In the genomic region with DNA sequence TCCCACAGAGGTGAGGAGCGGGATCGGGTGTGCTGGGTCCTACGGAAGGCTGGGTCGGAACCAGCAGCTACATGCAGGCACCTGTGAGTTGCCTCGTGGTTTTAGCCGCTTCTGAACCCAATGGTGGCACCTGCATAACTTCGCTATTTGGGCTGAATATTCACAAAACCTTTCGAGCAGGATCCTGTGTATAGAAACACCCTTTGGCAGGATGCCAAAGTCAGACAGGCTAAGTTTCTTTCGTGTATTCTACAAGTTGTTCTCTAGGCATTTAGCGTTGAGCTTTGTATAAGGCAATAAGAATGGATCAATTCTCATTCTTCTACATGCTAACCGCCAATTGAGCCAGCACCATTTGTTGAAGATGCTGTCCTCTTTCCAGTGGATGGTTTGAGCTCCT, we compare ENCODE assay signal across 8 mouse cellular contexts. TPM values are rescaled to one million over a fixed set of nuclear protein-coding genes. Genes with fewer than 3 reads are reported as not detected.
DNase-seq lines count a peak whose midpoint lies in the region; ATAC-seq and TF ChIP-seq lines count a peak whose summit lies in the region.
"Not testable (repeated sequence)": the region's sequence is repeated elsewhere in the genome, so short reads cannot be mapped to it uniquely, and the experiment has no call there.

No protein-coding gene starts in this region.

- H3K36me3 ChIP-seq in embryonic facial prominence, embryonic 11.5 days (replicated peaks; ENCODE audit: control insufficient read depth, insufficient read depth, low read depth, low read length); heart, embryonic 10.5 days; intestine, embryonic 16.5 days (ENCODE audit: control insufficient read depth, insufficient read depth, low read length); limb, embryonic 13.5 days; midbrain, embryonic 10.5 days: not testable (repeated sequence)

- DNase-seq in B cell, adult 2 months = peak; percentile 43 to 45
- peak; percentile 27 for DNase-seq in embryonic facial prominence, embryonic 11.5 days (ENCODE audit: low spot score)
- DNase-seq in heart, embryonic 10.5 days (ENCODE audit: low spot score) = not testable (repeated sequence)
- DNase-seq in midbrain, embryonic 10.5 days (ENCODE audit: low spot score) = peak; percentile 20
- peak; percentile 1 for DNase-seq in right cerebral cortex, adult 18-20 months

- H3K4me1 ChIP-seq in bone marrow, adult 2 months (ENCODE audit: control insufficient read depth, insufficient read depth, low read length); embryonic facial prominence, embryonic 11.5 days (ENCODE audit: control insufficient read depth, insufficient read depth, low read length); heart, embryonic 10.5 days; intestine, embryonic 16.5 days (ENCODE audit: control insufficient read depth, insufficient read depth, low read length); limb, embryonic 13.5 days; midbrain, embryonic 10.5 days: not testable (repeated sequence)

- ATAC-seq in embryonic facial prominence, embryonic 11.5 days (replicated peaks; ENCODE audit: insufficient number of reproducible peaks, low FRiP score, low TSS enrichment, low read depth) = not testable (repeated sequence)
- ATAC-seq in intestine, embryonic 16.5 days = peak; percentile 49; the same call in 1 of the 2 replicates
- peak; percentile 60; the same call in 1 of the 2 replicates for ATAC-seq in limb, embryonic 13.5 days (ENCODE audit: low FRiP score, low read depth)

- TF ChIP-seq CTCF in bone marrow, adult 2 months (IDR thresholded peaks at IDR 0.05; ENCODE audit: control insufficient read depth, insufficient read depth, low read length) = not testable (repeated sequence)

- not testable (repeated sequence) for H3K27ac ChIP-seq in bone marrow, adult 2 months (ENCODE audit: control insufficient read depth, insufficient read depth, low read depth, low read length, poor library complexity); embryonic facial prominence, embryonic 11.5 days (replicated peaks; ENCODE audit: low read depth, low read length); limb, embryonic 13.5 days
- H3K27ac ChIP-seq in heart, embryonic 10.5 days = peak overlapping the region; percentile 36; the same call in 1 of the 2 replicates
- H3K27ac ChIP-seq in intestine, embryonic 16.5 days (ENCODE audit: low read length) = 0 out of 2 replicates have a peak overlapping the region, but pooled peaks have one; percentile 10
- H3K27ac ChIP-seq in midbrain, embryonic 10.5 days (replicated peaks) = peak overlapping the region; percentile 61

- H3K9me3 ChIP-seq in embryonic facial prominence, embryonic 11.5 days (replicated peaks; ENCODE audit: control insufficient read depth, low read length); heart, embryonic 10.5 days; intestine, embryonic 16.5 days (ENCODE audit: control insufficient read depth, low read length); limb, embryonic 13.5 days: not testable (repeated sequence)
- peaks cover 20% of the 10 kb centered on the region; the same call in 1 of the 2 replicates for H3K9me3 ChIP-seq in midbrain, embryonic 10.5 days (replicated peaks)

- H3K4me2 ChIP-seq in embryonic facial prominence, embryonic 11.5 days (ENCODE audit: low read depth, low read length) = peak overlapping the region; percentile 39
- peak overlapping the region; percentile 49 for H3K4me2 ChIP-seq in intestine, embryonic 16.5 days (ENCODE audit: low read depth, low read length)
- H3K4me2 ChIP-seq in limb, embryonic 13.5 days (replicated peaks) = peak overlapping the region; percentile 61

- WGBS in bone marrow, adult 2 months = 5% methylated on average over 11 of the region's 11 CpGs
- WGBS in embryonic facial prominence, embryonic 11.5 days = 13% methylated on average over 11 of the region's 11 CpGs
- WGBS in heart, embryonic 10.5 days = 11% methylated on average over 11 of the region's 11 CpGs
- 2% methylated on average over 11 of the region's 11 CpGs for WGBS in intestine, embryonic 16.5 days
- WGBS in limb, embryonic 13.5 days = 9% methylated on average over 11 of the region's 11 CpGs
- 10% methylated on average over 11 of the region's 11 CpGs for WGBS in midbrain, embryonic 10.5 days

- H3K4me3 ChIP-seq in bone marrow, adult 2 months (replicated peaks; ENCODE audit: control insufficient read depth, low read depth, low read length) = peak overlapping the region; percentile 67
- peak overlapping the region; percentile 43 for H3K4me3 ChIP-seq in embryonic facial prominence, embryonic 11.5 days (ENCODE audit: low read depth, low read length)
- H3K4me3 ChIP-seq in heart, embryonic 10.5 days = peak overlapping the region; percentile 59
- H3K4me3 ChIP-seq in intestine, embryonic 16.5 days (ENCODE audit: low read length) = peak overlapping the region; percentile 52
- peak overlapping the region; percentile 52 for H3K4me3 ChIP-seq in limb, embryonic 13.5 days
- H3K4me3 ChIP-seq in midbrain, embryonic 10.5 days = peak overlapping the region; percentile 56

- H3K27me3 ChIP-seq in embryonic facial prominence, embryonic 11.5 days (ENCODE audit: control insufficient read depth, insufficient read depth, low read length); heart, embryonic 10.5 days (ENCODE audit: insufficient read depth, poor library complexity, severe bottlenecking); intestine, embryonic 16.5 days (replicated peaks; ENCODE audit: control insufficient read depth, insufficient read depth, low read length); limb, embryonic 13.5 days; midbrain, embryonic 10.5 days (ENCODE audit: low read depth, poor library complexity, severe bottlenecking): not testable (repeated sequence)

- peak overlapping the region; percentile 41; the same call in 1 of the 2 replicates for H3K9ac ChIP-seq in embryonic facial prominence, embryonic 11.5 days (replicated peaks; ENCODE audit: low read length)
- H3K9ac ChIP-seq in intestine, embryonic 16.5 days (ENCODE audit: low read depth, low read length) = peak overlapping the region; percentile 64
- H3K9ac ChIP-seq in limb, embryonic 13.5 days = peak overlapping the region; percentile 61

- not testable (repeated sequence) for TF ChIP-seq POLR2A in bone marrow, adult 2 months (IDR thresholded peaks at IDR 0.05; ENCODE audit: borderline replicate concordance, control insufficient read depth, low read depth, low read length)

RNA-seq across cellular contexts. Expression of a gene that starts 58.6 kb away (rescaled TPM):
- 1.4 and 1.7 TPM in 2 replicates for polyA plus RNA-seq in bone marrow, adult 2 months (2011; ENCODE audit: insufficient read depth, insufficient read length, low replicate concordance, missing spikeins)
- 6.0 and 8.4 TPM in 2 replicates for polyA plus RNA-seq in embryonic facial prominence, embryonic 11.5 days (2014; fragmentation: Nextera tagmentation; extraction: Ambion mirVana)
- 2.7 and 5.3 TPM in 2 replicates for polyA plus RNA-seq in heart, embryonic 10.5 days (2016; fragmentation: Nextera tagmentation; extraction: Ambion mirVana)
- polyA plus RNA-seq in intestine, embryonic 16.5 days (2015; fragmentation: Nextera tagmentation; extraction: Ambion mirVana) = 4.0 and 4.4 TPM in 2 replicates
- 5.8 and 6.2 TPM in 2 replicates for polyA plus RNA-seq in limb, embryonic 13.5 days (2015; fragmentation: Nextera tagmentation; extraction: Ambion mirVana)
- polyA plus RNA-seq in midbrain, embryonic 10.5 days (2016; fragmentation: Nextera tagmentation; extraction: Ambion mirVana) = 4.3 and 5.3 TPM in 2 replicates
